Mouse (Mus musculus) kidney, postnatal 0 days (tissue): Measurements from ENCODE around the gene Pcnt. TPM values are rescaled to one million over a fixed set of nuclear protein-coding genes. Genes with fewer than 3 reads are reported as not detected.

Experiments
- ATAC-seq: fragments of 200-750 bp; cut with Nextera tagmentation; replicated peaks from 2 replicates; pipeline ENCODE4 v1.8.0; 2017; ENCODE audit warnings: low read depth, moderate number of reproducible peaks, moderate TSS enrichment, moderate library complexity; ENCODE audit not compliant: low FRiP score
- DNase-seq: peaks from one replicate; pipeline ENCODE4 v3.0.0-alpha.2; 2016; ENCODE audit warnings: low spot score
- H3K27ac ChIP-seq: fragments of 300-500 bp; sonication (generic); 2 replicates; pipeline ENCODE4 v1.5.1; 2014; ENCODE audit warnings: mild to moderate bottlenecking
- H3K27me3 ChIP-seq: fragments of 300-500 bp; sonication (generic); 2 replicates; pipeline ENCODE4 v1.6.1; 2014; ENCODE audit warnings: low read length, mixed read lengths; ENCODE audit not compliant: insufficient read depth
- H3K36me3 ChIP-seq: fragments of 300-500 bp; sonication (generic); 2 replicates; pipeline ENCODE4 v1.6.1; 2014; ENCODE audit warnings: low read length, mixed read lengths; ENCODE audit not compliant: insufficient read depth
- H3K4me1 ChIP-seq: fragments of 300-500 bp; sonication (generic); replicated peaks from 2 replicates; pipeline ENCODE4 v1.6.1; 2014; ENCODE audit warnings: antibody characterized with exemption, low read length, mixed read lengths; ENCODE audit not compliant: insufficient read depth
- H3K4me2 ChIP-seq: fragments of 300-500 bp; sonication (generic); 2 replicates; pipeline ENCODE4 v1.6.1; 2014; ENCODE audit warnings: mild to moderate bottlenecking, low read length, moderate library complexity, mixed read lengths
- H3K4me3 ChIP-seq: fragments of 300-500 bp; sonication (generic); replicated peaks from 2 replicates; pipeline ENCODE4 v1.5.1; 2014; ENCODE audit warnings: low read depth, low read length
- H3K9ac ChIP-seq: fragments of 300-500 bp; sonication (generic); 2 replicates; pipeline ENCODE4 v1.6.1; 2014; ENCODE audit warnings: low read depth, low read length
- H3K9me3 ChIP-seq: fragments of 300-500 bp; sonication (generic); replicated peaks from 2 replicates; pipeline ENCODE4 v1.6.1; 2016; ENCODE audit warnings: low read length, inconsistent platforms, mixed read lengths
- CTCF ChIP-seq: IDR thresholded peaks from 2 replicates; pipeline ENCODE4 v1.5.1; 2016; ENCODE audit warnings: antibody characterized with exemption, low read depth, mild to moderate bottlenecking, moderate library complexity
- WGBS: fragments of 180-500 bp; shearing (Covaris S2); extraction: QIAGEN DNeasy Blood & Tissue Kit; methylation state at CpG from one replicate; pipeline ENCODE4 v1.1.7; 2014; 5-methylcytosine and 5-hydroxymethylcytosine counted together
- polyA plus RNA-seq: library from polyadenylated mRNA; unstranded; fragments of >200 nt; fragmentation: Nextera tagmentation; extraction: Ambion mirVana; gene quantifications from 2 replicates; pipeline ENCODE4 v1.2.1, GENCODE M21; 2015

The Pcnt gene
- polyA plus RNA-seq, 1 experiment from 2014 or later, result 8.2 TPM

DNA sequence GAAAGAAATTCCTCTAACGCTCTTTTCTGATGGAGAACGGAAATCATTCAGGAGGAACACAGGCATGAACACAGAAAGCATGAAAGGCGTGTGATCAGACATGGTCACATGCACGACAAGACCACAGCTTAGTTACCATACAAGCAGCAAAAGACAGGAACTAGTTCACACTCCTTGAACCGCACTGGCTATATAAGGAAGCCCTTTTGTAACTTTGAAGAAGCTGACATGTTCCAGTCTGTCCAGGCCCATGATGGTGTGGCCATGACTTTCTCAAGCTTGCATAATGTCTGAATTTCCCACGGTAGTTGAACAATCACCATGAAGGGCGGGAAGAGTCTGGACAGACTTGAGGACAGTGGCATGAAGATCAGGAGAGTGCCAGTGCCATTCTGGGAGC, 16.9 kb downstream of the Pcnt start:
- H3K36me3 ChIP-seq, result peaks cover 77% of the 10 kb centered on the region
- ATAC-seq (no peak), DNase-seq (no peak)
- no peaks in the 10 kb centered on the region for H3K27me3 ChIP-seq
- no peaks in the 10 kb centered on the region for H3K9me3 ChIP-seq
- no peak overlapping the region for H3K4me3 ChIP-seq
- TF ChIP-seq CTCF, result no peak
- no peaks in the 10 kb centered on the region for H3K4me1 ChIP-seq
- H3K4me2 ChIP-seq, result no peak overlapping the region
- no peak overlapping the region for H3K27ac ChIP-seq
- 94% methylated on average over 7 of the region's 7 CpGs for WGBS
- no peak overlapping the region for H3K9ac ChIP-seq

DNA sequence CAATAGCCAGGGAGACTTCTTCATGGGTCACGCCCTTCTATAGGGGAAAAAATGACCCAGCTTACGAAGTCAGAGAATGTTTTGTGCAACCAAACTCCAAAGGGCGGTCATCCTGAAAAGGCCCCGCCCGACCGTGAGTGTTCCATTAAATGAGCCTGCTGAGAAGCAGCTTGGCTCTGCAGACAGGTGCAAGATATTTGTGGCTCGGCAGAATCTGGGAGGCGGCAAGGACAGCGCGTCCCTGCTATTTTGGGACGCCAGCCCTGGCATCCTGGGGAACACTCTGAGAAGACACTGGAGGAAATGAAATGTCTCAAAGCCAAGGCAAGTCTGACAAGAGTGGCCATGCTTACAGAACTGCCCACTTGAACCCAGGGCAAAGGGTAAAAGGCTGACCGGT, 25.8 kb downstream of the Pcnt start:
- H3K27ac ChIP-seq, result no peak overlapping the region
- no peaks in the 10 kb centered on the region for H3K9me3 ChIP-seq
- peaks cover 66% of the 10 kb centered on the region for H3K36me3 ChIP-seq
- no peaks in the 10 kb centered on the region for H3K27me3 ChIP-seq
- H3K4me3 ChIP-seq, result no peak overlapping the region
- no peak for TF ChIP-seq CTCF
- no peaks in the 10 kb centered on the region for H3K4me1 ChIP-seq
- ATAC-seq (0 out of 2 replicates have a peak, but pooled peaks have one; percentile 43), DNase-seq (no peak)
- no peak overlapping the region for H3K9ac ChIP-seq
- no peak overlapping the region for H3K4me2 ChIP-seq
- WGBS, result 77% methylated on average over 12 of the region's 12 CpGs

DNA sequence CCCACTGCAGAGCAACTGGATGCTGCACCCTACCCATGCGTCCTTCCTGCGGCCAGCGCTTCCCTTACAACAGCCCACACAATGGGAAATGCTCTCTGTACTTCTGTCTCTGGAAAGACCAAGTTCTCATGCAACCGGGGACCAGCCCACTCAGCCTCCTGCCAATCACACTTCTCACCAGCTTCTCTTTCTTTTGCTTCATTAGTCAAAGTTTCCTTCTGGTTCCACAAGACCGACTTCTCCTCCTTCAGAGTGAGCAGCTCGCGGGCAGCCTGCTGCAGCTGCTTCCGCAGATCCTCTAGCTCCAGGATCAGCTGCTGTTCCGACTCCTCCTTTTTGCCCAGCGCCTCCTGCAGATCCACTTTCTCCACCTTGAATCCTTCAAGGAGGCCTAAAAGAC, 34.1 kb downstream of the Pcnt start:
- 67% methylated on average over 10 of the region's 10 CpGs for WGBS
- no peak overlapping the region for H3K4me2 ChIP-seq
- ATAC-seq (no peak), DNase-seq (peak; percentile 29)
- H3K9ac ChIP-seq, result no peak overlapping the region
- H3K4me1 ChIP-seq, result no peaks in the 10 kb centered on the region
- no peak overlapping the region for H3K27ac ChIP-seq
- peaks cover 71% of the 10 kb centered on the region for H3K36me3 ChIP-seq
- TF ChIP-seq CTCF, result no peak
- no peak overlapping the region for H3K4me3 ChIP-seq
- no peaks in the 10 kb centered on the region for H3K27me3 ChIP-seq
- no peaks in the 10 kb centered on the region for H3K9me3 ChIP-seq

DNA sequence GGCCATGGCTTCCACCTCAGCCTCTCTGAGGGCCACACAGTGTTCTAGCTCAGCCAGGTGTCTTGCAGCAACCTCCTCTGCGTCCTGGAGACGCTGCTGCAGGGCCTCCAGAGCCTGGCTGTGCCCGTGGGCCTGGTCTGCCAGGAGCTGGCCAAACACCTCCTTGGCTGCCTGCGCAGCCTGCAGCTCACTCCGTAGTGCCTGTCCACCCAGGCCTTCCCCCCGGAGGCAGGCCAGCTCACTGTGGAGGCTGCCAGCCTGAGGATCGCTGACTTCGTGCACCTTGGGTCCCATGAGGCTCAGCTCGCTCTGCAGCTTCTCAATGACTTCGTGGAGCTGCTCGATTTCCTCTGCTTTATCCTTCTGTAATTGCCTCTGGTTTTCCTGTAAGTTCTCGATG, 50.0 kb downstream of the Pcnt start:
- Histone ChIP-seq H3K4me3 (no peak overlapping the region), H3K9me3 (no peaks in the 10 kb centered on the region), H3K27me3 (no peaks in the 10 kb centered on the region), H3K27ac (no peak overlapping the region), H3K4me1 (no peaks in the 10 kb centered on the region), H3K9ac (no peak overlapping the region), H3K36me3 (peaks cover 41% of the 10 kb centered on the region), H3K4me2 (no peak overlapping the region)
- DNase-seq (no peak), ATAC-seq (no peak)
- TF ChIP-seq CTCF, result no peak
- WGBS, result 98% methylated on average over 12 of the region's 12 CpGs

DNA sequence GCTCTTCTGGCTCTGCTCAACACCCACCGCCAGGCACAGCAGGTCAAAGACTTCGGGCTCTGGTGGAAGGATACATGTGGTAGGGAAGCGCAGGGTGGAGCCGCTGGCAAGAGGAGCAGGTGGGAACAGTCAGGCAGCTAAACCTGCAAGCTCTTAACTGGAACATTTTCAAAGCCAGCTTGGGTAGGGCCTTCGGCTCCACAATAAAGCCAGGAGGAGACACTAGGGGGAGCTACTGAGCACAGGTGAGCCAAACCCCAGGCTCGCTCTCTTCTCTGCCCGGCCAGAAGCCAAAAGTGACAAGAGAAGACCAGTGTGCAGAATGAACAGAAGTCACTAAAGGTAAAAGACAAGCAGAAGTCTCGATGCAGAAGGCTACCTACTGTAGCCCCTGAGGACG, 50.8 kb downstream of the Pcnt start:
- no peak overlapping the region for H3K4me3 ChIP-seq
- H3K36me3 ChIP-seq, result peaks cover 47% of the 10 kb centered on the region
- no peaks in the 10 kb centered on the region for H3K9me3 ChIP-seq
- DNase-seq (peak; percentile 17), ATAC-seq (no peak)
- H3K4me1 ChIP-seq, result no peaks in the 10 kb centered on the region
- no peaks in the 10 kb centered on the region for H3K27me3 ChIP-seq
- WGBS, result 85% methylated on average over 9 of the region's 9 CpGs
- no peak overlapping the region for H3K9ac ChIP-seq
- no peak overlapping the region for H3K27ac ChIP-seq
- H3K4me2 ChIP-seq, result no peak overlapping the region
- peak; percentile 62 for TF ChIP-seq CTCF

DNA sequence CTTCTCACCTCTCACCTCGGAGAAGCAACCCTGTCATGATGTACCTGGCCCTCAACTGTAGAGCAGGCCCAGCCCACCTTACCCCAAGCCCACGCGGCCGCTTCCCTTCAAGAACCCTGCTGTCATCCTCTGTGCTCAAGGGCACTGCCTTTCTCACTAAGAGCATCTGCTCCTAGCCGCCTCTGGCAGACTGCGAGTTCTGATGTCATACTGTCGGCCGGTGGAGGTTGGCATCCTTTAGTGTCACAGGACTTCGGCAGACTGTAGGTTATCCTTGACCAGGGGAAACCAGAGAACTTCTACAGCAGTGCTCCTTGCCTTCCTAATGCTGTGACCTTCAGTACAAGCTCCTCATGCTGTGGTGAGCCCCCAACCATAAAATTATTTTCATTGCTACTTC, 51.4 kb downstream of the Pcnt start:
- no peak overlapping the region for H3K9ac ChIP-seq
- H3K9me3 ChIP-seq, result no peaks in the 10 kb centered on the region
- peaks cover 52% of the 10 kb centered on the region for H3K36me3 ChIP-seq
- ATAC-seq (no peak), DNase-seq (no peak)
- WGBS, result 91% methylated on average over 9 of the region's 9 CpGs
- H3K4me3 ChIP-seq, result no peak overlapping the region
- no peaks in the 10 kb centered on the region for H3K27me3 ChIP-seq
- TF ChIP-seq CTCF, result no peak
- H3K4me1 ChIP-seq, result no peaks in the 10 kb centered on the region
- no peak overlapping the region for H3K27ac ChIP-seq
- no peak overlapping the region for H3K4me2 ChIP-seq

DNA sequence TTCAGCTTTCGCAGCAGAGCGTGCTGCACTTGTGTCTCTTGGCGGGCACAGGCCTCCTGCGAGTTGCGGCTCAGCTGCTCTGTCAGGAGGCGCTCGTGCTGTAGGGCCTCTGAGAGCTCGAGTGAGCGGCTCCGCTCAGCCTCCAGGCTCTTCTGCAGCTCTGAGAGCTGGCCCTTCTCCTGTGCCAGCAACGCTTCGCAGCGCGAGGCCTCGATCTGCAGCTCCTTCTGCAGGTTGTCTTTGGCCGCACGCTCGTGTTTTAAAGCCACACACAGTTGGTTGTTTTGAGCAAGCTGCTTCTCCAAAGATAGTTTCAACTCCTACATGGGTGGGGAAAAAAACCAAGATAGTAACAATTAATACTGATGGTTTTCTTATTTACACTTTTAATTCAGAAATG, 67.6 kb downstream of the Pcnt start:
- TF ChIP-seq CTCF, result no peak
- Histone ChIP-seq H3K9me3 (no peaks in the 10 kb centered on the region), H3K4me1 (no peaks in the 10 kb centered on the region), H3K9ac (no peak overlapping the region), H3K4me3 (no peak overlapping the region), H3K27ac (no peak overlapping the region), H3K4me2 (no peak overlapping the region), H3K27me3 (no peaks in the 10 kb centered on the region), H3K36me3 (peaks cover 43% of the 10 kb centered on the region)
- DNase-seq, result no peak
- 91% methylated on average over 18 of the region's 18 CpGs for WGBS
- ATAC-seq, result no peak
